Mouse (Mus musculus): ENCODE measurements around the gene Disc1. TPM values are rescaled to one million over a fixed set of nuclear protein-coding genes. Genes with fewer than 3 reads are reported as not detected.

Disc1 gene
- polyA plus RNA-seq, 1 experiment from 2014 or later, result 0.94 TPM

- no peak overlapping the region for H3K27ac ChIP-seq (ENCODE audit: low read depth, low read length)
- no peaks in the 10 kb centered on the region for H3K4me1 ChIP-seq (ENCODE audit: control insufficient read depth, insufficient read depth, low read length)
- H3K36me3 ChIP-seq (ENCODE audit: control insufficient read depth, insufficient read depth, low read length), result no peaks in the 10 kb centered on the region
- no peak for DNase-seq (ENCODE audit: low spot score)
- no peak for ATAC-seq (ENCODE audit: insufficient read depth, low FRiP score, low TSS enrichment)
- H3K27me3 ChIP-seq (ENCODE audit: control insufficient read depth, insufficient read depth, low read length), result no peaks in the 10 kb centered on the region
- H3K9ac ChIP-seq (ENCODE audit: low read length), result no peak overlapping the region
- H3K4me2 ChIP-seq (ENCODE audit: low read depth), result no peak overlapping the region
- H3K9me3 ChIP-seq (ENCODE audit: control insufficient read depth, low read length), result no peaks in the 10 kb centered on the region
- WGBS, result 78% methylated on average over 5 of the region's 5 CpGs
- no peak overlapping the region for H3K4me3 ChIP-seq (ENCODE audit: low read depth, low read length)
These were observed 139.7 kb downstream of the Disc1 start for GRCm38 (mm10) chr8:125193701-125194100.

DNA sequence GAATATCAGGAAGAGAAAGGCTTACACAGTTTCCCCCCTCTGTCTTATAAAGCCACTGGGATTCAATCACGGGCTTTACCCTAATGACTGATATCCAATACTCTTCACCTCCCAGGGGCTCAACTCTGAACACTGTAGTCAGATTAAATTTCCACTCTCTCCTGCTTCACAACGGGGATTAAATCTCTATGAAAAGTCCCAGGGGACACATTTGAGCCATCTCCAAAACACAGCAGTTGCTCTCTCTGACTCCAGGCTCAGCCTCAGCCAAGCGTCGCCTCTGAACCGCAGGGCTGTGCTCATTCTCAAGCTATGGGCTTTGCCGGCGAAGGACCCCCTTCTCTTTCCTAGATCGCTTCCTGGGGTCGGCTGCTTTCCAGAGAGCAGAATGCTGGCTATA, 141.1 kb downstream of the Disc1 start:
- no peak overlapping the region for H3K4me2 ChIP-seq (ENCODE audit: low read depth)
- ATAC-seq (ENCODE audit: insufficient read depth, low FRiP score, low TSS enrichment) (no peak), DNase-seq (ENCODE audit: low spot score) (no peak)
- H3K36me3 ChIP-seq (ENCODE audit: control insufficient read depth, insufficient read depth, low read length), result no peaks in the 10 kb centered on the region
- H3K27ac ChIP-seq (ENCODE audit: low read depth, low read length), result no peak overlapping the region
- 63% methylated on average over 9 of the region's 9 CpGs for WGBS
- H3K9me3 ChIP-seq (ENCODE audit: control insufficient read depth, low read length), result no peaks in the 10 kb centered on the region
- H3K27me3 ChIP-seq (ENCODE audit: control insufficient read depth, insufficient read depth, low read length), result no peaks in the 10 kb centered on the region
- H3K9ac ChIP-seq (ENCODE audit: low read length), result no peak overlapping the region
- no peaks in the 10 kb centered on the region for H3K4me1 ChIP-seq (ENCODE audit: control insufficient read depth, insufficient read depth, low read length)
- no peak overlapping the region for H3K4me3 ChIP-seq (ENCODE audit: low read depth, low read length)

GRCm38 (mm10) chr8:125196573-125197094, 142.6 kb downstream of the Disc1 start:
- Histone ChIP-seq H3K9me3 (ENCODE audit: control insufficient read depth, low read length) (no peaks in the 10 kb centered on the region), H3K27ac (ENCODE audit: low read depth, low read length) (no peak overlapping the region), H3K4me2 (ENCODE audit: low read depth) (no peak overlapping the region), H3K4me3 (ENCODE audit: low read depth, low read length) (no peak overlapping the region), H3K27me3 (ENCODE audit: control insufficient read depth, insufficient read depth, low read length) (no peaks in the 10 kb centered on the region), H3K9ac (ENCODE audit: low read length) (no peak overlapping the region), H3K36me3 (ENCODE audit: control insufficient read depth, insufficient read depth, low read length) (no peaks in the 10 kb centered on the region), H3K4me1 (ENCODE audit: control insufficient read depth, insufficient read depth, low read length) (no peaks in the 10 kb centered on the region)
- DNase-seq (ENCODE audit: low spot score) (no peak), ATAC-seq (ENCODE audit: insufficient read depth, low FRiP score, low TSS enrichment) (no peak)
- 83% methylated on average over 14 of the region's 14 CpGs for WGBS

- no peaks in the 10 kb centered on the region for H3K4me1 ChIP-seq (ENCODE audit: control insufficient read depth, insufficient read depth, low read length)
- H3K27ac ChIP-seq (ENCODE audit: low read depth, low read length), result no peak overlapping the region
- 70% methylated on average over 7 of the region's 7 CpGs for WGBS
These were observed 143.5 kb downstream of the Disc1 start for GRCm38 (mm10) chr8:125197341-125198002.

DNA sequence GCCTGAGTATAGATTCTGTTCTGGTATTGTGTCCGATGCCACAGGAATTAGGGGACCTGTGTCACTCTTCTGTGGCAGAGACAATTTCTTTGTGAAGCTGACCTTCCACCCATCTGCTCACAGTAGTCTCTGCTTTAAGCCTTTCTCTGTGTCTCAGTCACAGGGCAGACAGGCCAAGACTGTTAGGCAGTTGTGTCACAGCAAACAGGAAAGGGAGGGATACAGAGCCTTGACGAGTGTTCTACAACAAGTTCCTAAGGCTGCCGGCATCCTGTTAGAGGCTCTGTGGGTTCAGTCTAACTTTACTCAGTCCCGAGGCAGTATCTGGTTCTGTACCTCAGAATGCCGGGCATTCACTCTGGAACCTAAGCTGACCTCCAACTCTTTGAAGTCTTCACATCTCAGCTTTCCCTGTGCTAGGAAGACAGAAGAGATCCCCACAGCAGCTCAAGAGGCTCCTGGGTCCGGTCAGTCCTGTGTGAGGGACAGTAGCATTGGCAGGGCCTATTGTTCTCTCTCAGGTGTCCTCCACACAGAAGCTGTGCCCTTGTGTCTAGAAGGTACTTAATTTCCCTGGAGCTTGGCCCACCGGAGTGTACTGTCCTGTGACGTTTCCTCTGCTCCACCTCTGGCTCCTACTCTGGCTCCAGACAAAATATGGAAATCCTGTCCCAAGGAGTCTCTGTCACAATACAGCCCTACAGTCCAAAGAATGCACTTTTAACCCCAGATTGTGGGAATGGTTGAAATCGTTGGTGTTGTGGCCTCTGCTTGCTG, 144.6 kb downstream of the Disc1 start:
- ATAC-seq (ENCODE audit: insufficient read depth, low FRiP score, low TSS enrichment) (no peak), DNase-seq (ENCODE audit: low spot score) (no peak)
- Histone ChIP-seq H3K4me1 (ENCODE audit: control insufficient read depth, insufficient read depth, low read length) (no peaks in the 10 kb centered on the region), H3K4me2 (ENCODE audit: low read depth) (no peak overlapping the region), H3K36me3 (ENCODE audit: control insufficient read depth, insufficient read depth, low read length) (no peaks in the 10 kb centered on the region), H3K9me3 (ENCODE audit: control insufficient read depth, low read length) (no peaks in the 10 kb centered on the region), H3K9ac (ENCODE audit: low read length) (no peak overlapping the region), H3K27me3 (ENCODE audit: control insufficient read depth, insufficient read depth, low read length) (no peaks in the 10 kb centered on the region), H3K27ac (ENCODE audit: low read depth, low read length) (no peak overlapping the region), H3K4me3 (ENCODE audit: low read depth, low read length) (no peak overlapping the region)
- 84% methylated on average over 9 of the region's 9 CpGs for WGBS

More at GRCm38 (mm10) chr8:125197341-125198002, 143.5 kb downstream of the Disc1 start:
- H3K36me3 ChIP-seq (ENCODE audit: control insufficient read depth, insufficient read depth, low read length), result no peaks in the 10 kb centered on the region
- H3K4me3 ChIP-seq (ENCODE audit: low read depth, low read length), result no peak overlapping the region
- no peak for ATAC-seq (ENCODE audit: insufficient read depth, low FRiP score, low TSS enrichment)
- H3K9ac ChIP-seq (ENCODE audit: low read length), result no peak overlapping the region
- H3K9me3 ChIP-seq (ENCODE audit: control insufficient read depth, low read length), result no peaks in the 10 kb centered on the region
- no peak overlapping the region for H3K4me2 ChIP-seq (ENCODE audit: low read depth)
- DNase-seq (ENCODE audit: low spot score), result no peak
- no peaks in the 10 kb centered on the region for H3K27me3 ChIP-seq (ENCODE audit: control insufficient read depth, insufficient read depth, low read length)

DNA sequence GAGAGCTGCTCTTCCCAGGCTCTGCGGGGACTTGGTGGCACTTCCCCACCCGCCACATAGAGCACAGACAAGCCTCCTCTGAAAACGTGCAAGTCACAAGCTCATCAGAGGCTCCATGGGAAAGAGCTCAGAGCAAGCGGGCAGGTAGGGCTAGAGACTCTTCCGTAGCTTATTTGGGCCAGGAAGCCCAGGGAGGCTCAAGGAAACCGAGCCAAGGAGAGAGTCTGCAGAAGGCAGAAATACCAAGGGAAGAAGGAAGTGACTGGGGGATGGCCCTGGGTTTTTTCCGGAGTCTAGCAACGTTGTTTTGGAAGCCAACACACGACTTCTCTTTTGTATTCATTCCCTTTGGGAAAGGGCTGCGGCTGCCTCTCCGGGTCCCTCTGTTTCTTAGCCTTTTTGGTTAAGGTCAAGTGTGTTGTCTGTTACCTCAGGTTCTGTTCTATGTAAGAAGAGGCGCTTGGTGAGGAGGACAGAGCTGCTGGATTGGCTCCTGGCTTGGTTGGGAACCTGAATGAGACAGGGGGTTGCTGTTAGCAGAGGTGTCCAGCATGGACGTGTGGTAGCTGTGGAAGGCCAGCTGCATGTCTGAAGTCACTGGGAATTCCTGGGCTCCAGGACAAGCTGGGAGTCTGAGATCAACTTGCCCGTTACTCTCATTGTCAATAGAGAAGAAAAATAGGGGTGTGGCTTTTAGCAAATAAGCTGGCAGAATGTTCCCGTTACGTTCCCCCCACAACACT, 145.4 kb downstream of the Disc1 start:
- no peaks in the 10 kb centered on the region for H3K9me3 ChIP-seq (ENCODE audit: control insufficient read depth, low read length)
- DNase-seq (ENCODE audit: low spot score) (no peak), ATAC-seq (ENCODE audit: insufficient read depth, low FRiP score, low TSS enrichment) (no peak)
- WGBS, result 81% methylated on average over 16 of the region's 16 CpGs
- no peak overlapping the region for H3K9ac ChIP-seq (ENCODE audit: low read length)
- H3K36me3 ChIP-seq (ENCODE audit: control insufficient read depth, insufficient read depth, low read length), result no peaks in the 10 kb centered on the region
- no peak overlapping the region for H3K4me3 ChIP-seq (ENCODE audit: low read depth, low read length)
- no peaks in the 10 kb centered on the region for H3K27me3 ChIP-seq (ENCODE audit: control insufficient read depth, insufficient read depth, low read length)
- no peaks in the 10 kb centered on the region for H3K4me1 ChIP-seq (ENCODE audit: control insufficient read depth, insufficient read depth, low read length)
- H3K4me2 ChIP-seq (ENCODE audit: low read depth), result no peak overlapping the region
- no peak overlapping the region for H3K27ac ChIP-seq (ENCODE audit: low read depth, low read length)

GRCm38 (mm10) chr8:125200273-125200863, 146.4 kb downstream of the Disc1 start:
- ATAC-seq (ENCODE audit: insufficient read depth, low FRiP score, low TSS enrichment) (no peak), DNase-seq (ENCODE audit: low spot score) (no peak)
- no peak overlapping the region for H3K27ac ChIP-seq (ENCODE audit: low read depth, low read length)
- H3K4me3 ChIP-seq (ENCODE audit: low read depth, low read length), result no peak overlapping the region
- H3K4me1 ChIP-seq (ENCODE audit: control insufficient read depth, insufficient read depth, low read length), result no peaks in the 10 kb centered on the region
- 71% methylated on average over 13 of the region's 13 CpGs for WGBS
- no peak overlapping the region for H3K9ac ChIP-seq (ENCODE audit: low read length)
- no peak overlapping the region for H3K4me2 ChIP-seq (ENCODE audit: low read depth)
- no peaks in the 10 kb centered on the region for H3K36me3 ChIP-seq (ENCODE audit: control insufficient read depth, insufficient read depth, low read length)
- H3K9me3 ChIP-seq (ENCODE audit: control insufficient read depth, low read length), result no peaks in the 10 kb centered on the region
- H3K27me3 ChIP-seq (ENCODE audit: control insufficient read depth, insufficient read depth, low read length), result no peaks in the 10 kb centered on the region

GRCm38 (mm10) chr8:125201650-125202049, 147.7 kb downstream of the Disc1 start:
- no peaks in the 10 kb centered on the region for H3K27me3 ChIP-seq (ENCODE audit: control insufficient read depth, insufficient read depth, low read length)
- no peaks in the 10 kb centered on the region for H3K4me1 ChIP-seq (ENCODE audit: control insufficient read depth, insufficient read depth, low read length)
- no peak for ATAC-seq (ENCODE audit: insufficient read depth, low FRiP score, low TSS enrichment)
- no peak overlapping the region for H3K9ac ChIP-seq (ENCODE audit: low read length)
- H3K4me3 ChIP-seq (ENCODE audit: low read depth, low read length), result no peak overlapping the region
- H3K4me2 ChIP-seq (ENCODE audit: low read depth), result no peak overlapping the region
- no peak overlapping the region for H3K27ac ChIP-seq (ENCODE audit: low read depth, low read length)
- H3K36me3 ChIP-seq (ENCODE audit: control insufficient read depth, insufficient read depth, low read length), result no peaks in the 10 kb centered on the region
- WGBS, result 85% methylated on average over 6 of the region's 6 CpGs
- H3K9me3 ChIP-seq (ENCODE audit: control insufficient read depth, low read length), result no peaks in the 10 kb centered on the region
- DNase-seq (ENCODE audit: low spot score), result no peak
